Comparison of ENCODE assay signal across 25 mouse cellular contexts in the genomic region with DNA sequence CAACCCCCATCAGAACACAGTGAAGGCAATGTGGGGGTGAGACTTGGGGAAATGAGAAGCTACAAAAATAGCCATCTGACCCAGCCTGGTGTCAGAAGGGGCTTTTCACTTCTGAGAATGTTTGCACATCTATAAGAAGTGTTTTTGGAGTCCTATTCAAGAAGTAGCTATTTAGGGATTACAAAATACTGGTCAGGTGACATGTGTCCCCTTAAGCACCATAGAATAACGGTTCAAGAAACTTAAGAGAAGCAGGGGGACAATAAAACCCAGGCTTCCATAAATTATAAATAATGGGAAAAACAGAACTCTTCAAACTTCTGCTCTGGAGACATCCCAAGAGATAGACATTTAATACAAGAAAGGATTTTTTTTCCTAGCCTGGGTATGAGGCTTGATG.
"Had no signal": no experiment of that assay in that cellular context is flagged by ENCODE, and none has a peak within 500 bp of the region (broad histone marks: within the 10 kb centered on the region; RNA-seq: fewer than 3 reads in every experiment).

No protein-coding gene starts in this region.

- ATAC-seq: hindbrain, postnatal 0 days; intestine, embryonic 16.5 days; liver, embryonic 12.5 days had no signal

- H3K4me2 ChIP-seq: heart, embryonic 11.5 days; heart, embryonic 13.5 days; heart, embryonic 15.5 days; hindbrain, embryonic 13.5 days; hindbrain, embryonic 15.5 days; kidney, embryonic 15.5 days; limb, embryonic 15.5 days; liver, embryonic 12.5 days had no signal

- H3K9me3 ChIP-seq: heart, embryonic 13.5 days; heart, embryonic 15.5 days; hindbrain, embryonic 13.5 days; hindbrain, embryonic 15.5 days; kidney, embryonic 15.5 days; limb, embryonic 15.5 days; liver, embryonic 12.5 days had no signal

- DNase-seq: gastrocnemius, postnatal 14 days; gastrocnemius, postnatal 36 days; heart, adult 11 months; heart, adult 2 months; heart, postnatal 14 days; heart, postnatal 36 days; kidney, adult 11 months; kidney, adult 2 months; kidney, adult 9 months; kidney, postnatal 14 days; kidney, postnatal 36 days; layer of hippocampus, adult 9-11 months; layer of hippocampus, postnatal 36 days; left cerebral cortex, postnatal 4 days had no signal

- H3K9ac ChIP-seq: heart, embryonic 13.5 days; heart, embryonic 15.5 days; hindbrain, embryonic 13.5 days; hindbrain, embryonic 15.5 days; kidney, embryonic 15.5 days; limb, embryonic 15.5 days; liver, embryonic 12.5 days had no signal

- H3K27ac ChIP-seq: heart, adult 2 months; heart, embryonic 13.5 days; heart, embryonic 15.5 days; hindbrain, embryonic 13.5 days; hindbrain, embryonic 15.5 days; hindbrain, postnatal 0 days; kidney, embryonic 15.5 days; kidney, postnatal 0 days; limb, embryonic 15.5 days; liver, embryonic 12.5 days had no signal

- H3K27me3 ChIP-seq: heart, embryonic 13.5 days; heart, embryonic 15.5 days; hindbrain, embryonic 13.5 days; hindbrain, embryonic 15.5 days; kidney, embryonic 15.5 days; limb, embryonic 15.5 days; liver, embryonic 12.5 days had no signal

- H3K4me1 ChIP-seq: heart, embryonic 13.5 days; heart, embryonic 15.5 days; hindbrain, embryonic 13.5 days; hindbrain, embryonic 15.5 days; kidney, embryonic 15.5 days; liver, embryonic 12.5 days had no signal

- H3K4me3 ChIP-seq: heart, adult 2 months; heart, embryonic 13.5 days; heart, embryonic 15.5 days; hindbrain, embryonic 13.5 days; hindbrain, embryonic 15.5 days; kidney, embryonic 15.5 days; limb, embryonic 15.5 days; liver, embryonic 12.5 days had no signal

- H3K36me3 ChIP-seq: heart, embryonic 13.5 days; heart, embryonic 15.5 days; hindbrain, embryonic 13.5 days; hindbrain, embryonic 15.5 days; kidney, embryonic 15.5 days; limb, embryonic 15.5 days; liver, embryonic 12.5 days had no signal
